Mouse (Mus musculus) small intestine, adult 2 months (tissue): ENCODE results near the gene Tmx2.

Experiments
- CTCF ChIP-seq: fragments of 200-500 bp; IDR thresholded peaks from 2 replicates; pipeline ENCODE4 v1.5.1; 2012; ENCODE audit warnings: low read depth, mild to moderate bottlenecking, control low read depth, inconsistent platforms, low read length, moderate library complexity, mixed read lengths; ENCODE audit not compliant: insufficient replicate concordance, insufficient read length; ENCODE audit errors: extremely low read depth
- POLR2A ChIP-seq: fragments of 200-500 bp; IDR thresholded peaks from 2 replicates; pipeline ENCODE4 v1.6.1; 2012; ENCODE audit warnings: low read depth, mild to moderate bottlenecking, control low read depth, inconsistent platforms, low read length, moderate library complexity

- TF ChIP-seq POLR2A (no peak), CTCF (no peak)
These were observed 38.1 kb downstream of the Tmx2 start for GRCm38 (mm10) chr2:84640833-84641232.
